Mouse (Mus musculus): ENCODE measurements around the gene Ermap. TPM values are rescaled to one million over a fixed set of nuclear protein-coding genes. Genes with fewer than 3 reads are reported as not detected.
A peak's percentile ranks its signal among the peaks of the same experiment; 100 is the strongest.

The Ermap gene
- polyA plus RNA-seq, 2 experiments, result 191 to 300 TPM

DNA sequence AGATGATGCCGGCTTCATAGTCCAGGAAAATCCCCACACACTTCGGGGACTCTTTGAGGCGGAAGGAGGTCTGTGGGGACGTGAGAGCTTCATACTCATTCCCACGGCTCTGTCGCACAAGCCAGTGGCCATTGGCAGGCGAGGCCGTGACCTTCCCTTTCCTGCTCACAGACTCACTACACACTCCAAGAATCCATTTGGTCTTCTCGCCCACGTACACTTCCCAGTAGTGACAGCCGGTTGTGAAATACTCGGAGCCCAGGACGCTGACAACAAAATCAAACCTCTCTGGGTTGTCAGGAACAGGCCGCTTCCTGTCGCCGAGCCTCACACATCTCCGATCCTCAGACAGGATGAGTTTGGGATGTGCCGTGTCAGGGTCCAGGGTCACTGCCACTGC, 11.5 kb downstream of the Ermap start:
- H3K4me3 ChIP-seq (ENCODE audit: insufficient read depth in 1 of 2, low read depth in 2 of 2, low read length in 2 of 2), result no peak overlapping the region
- no peak for ATAC-seq (ENCODE audit: insufficient read depth)
- H3K9ac ChIP-seq (replicated peaks), result no peak overlapping the region
- no peak for DNase-seq (ENCODE audit: low read depth in 3 of 3, low spot score in 3 of 3)
- H3K27ac ChIP-seq, result no peak overlapping the region
- 72% methylated on average over 18 of the region's 18 CpGs for WGBS (ENCODE audit: insufficient replicate concordance)
- peaks cover 2 to 4% of the 10 kb centered on the region in 2 experiments; a peak in 1 of 4 replicates for H3K4me1 ChIP-seq (replicated peaks; ENCODE audit: control insufficient read depth in 2 of 2, insufficient read depth in 2 of 2, low read length in 1 of 2)
- H3K9me3 ChIP-seq (ENCODE audit: control insufficient read depth, low read length), result no peaks in the 10 kb centered on the region
- TF ChIP-seq CTCF (IDR thresholded peaks at IDR 0.05; ENCODE audit: low read depth) (no peak), EP300 (IDR thresholded peaks at IDR 0.05; ENCODE audit: low read depth) (no peak)
- no peak overlapping the region for H3K4me2 ChIP-seq (ENCODE audit: low read depth)
- no peaks in the 10 kb centered on the region for H3K27me3 ChIP-seq (ENCODE audit: control insufficient read depth, insufficient read depth, low read length)
- H3K36me3 ChIP-seq (replicated peaks; ENCODE audit: control insufficient read depth, insufficient read depth, low read depth), result peaks cover 72% of the 10 kb centered on the region

DNA sequence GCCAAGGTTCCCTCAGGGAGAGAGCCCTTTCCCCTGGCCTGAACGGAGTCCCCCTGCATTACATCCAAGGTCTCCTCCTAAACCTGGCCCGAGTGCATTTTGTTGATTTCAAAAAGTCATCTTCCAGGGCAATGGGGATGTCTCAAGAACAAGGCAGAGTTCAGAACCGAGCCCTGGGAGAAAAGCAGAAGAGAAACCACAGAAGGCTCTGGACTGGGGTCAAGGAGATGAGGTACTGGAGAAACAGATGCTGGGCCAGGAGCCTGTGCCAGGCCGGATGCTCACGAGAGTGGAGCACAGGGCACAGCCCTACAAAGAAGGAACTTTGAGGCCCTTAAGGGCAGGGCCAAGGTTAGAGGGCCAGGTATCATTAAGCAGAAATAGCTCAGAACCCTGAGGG, 12.1 kb downstream of the Ermap start:
- 73% methylated on average over 5 of the region's 5 CpGs for WGBS (ENCODE audit: insufficient replicate concordance)
- Histone ChIP-seq H3K4me1 (replicated peaks; ENCODE audit: control insufficient read depth in 2 of 2, insufficient read depth in 2 of 2, low read length in 1 of 2) (peaks cover 0 to 9% of the 10 kb centered on the region in 2 experiments; a peak in 3 of 4 replicates), H3K4me3 (ENCODE audit: insufficient read depth in 1 of 2, low read depth in 2 of 2, low read length in 2 of 2) (no peak overlapping the region), H3K27me3 (ENCODE audit: control insufficient read depth, insufficient read depth, low read length) (no peaks in the 10 kb centered on the region), H3K27ac (no peak overlapping the region), H3K4me2 (ENCODE audit: low read depth) (no peak overlapping the region), H3K9ac (replicated peaks) (no peak overlapping the region), H3K9me3 (ENCODE audit: control insufficient read depth, low read length) (no peaks in the 10 kb centered on the region), H3K36me3 (replicated peaks; ENCODE audit: control insufficient read depth, insufficient read depth, low read depth) (peaks cover 65% of the 10 kb centered on the region)
- no peak for TF ChIP-seq EP300 (IDR thresholded peaks at IDR 0.05; ENCODE audit: low read depth)
- no peak for TF ChIP-seq CTCF (IDR thresholded peaks at IDR 0.05; ENCODE audit: low read depth)
- ATAC-seq (ENCODE audit: insufficient read depth), result no peak
- DNase-seq (ENCODE audit: low read depth in 3 of 3, low spot score in 3 of 3), result no peak

DNA sequence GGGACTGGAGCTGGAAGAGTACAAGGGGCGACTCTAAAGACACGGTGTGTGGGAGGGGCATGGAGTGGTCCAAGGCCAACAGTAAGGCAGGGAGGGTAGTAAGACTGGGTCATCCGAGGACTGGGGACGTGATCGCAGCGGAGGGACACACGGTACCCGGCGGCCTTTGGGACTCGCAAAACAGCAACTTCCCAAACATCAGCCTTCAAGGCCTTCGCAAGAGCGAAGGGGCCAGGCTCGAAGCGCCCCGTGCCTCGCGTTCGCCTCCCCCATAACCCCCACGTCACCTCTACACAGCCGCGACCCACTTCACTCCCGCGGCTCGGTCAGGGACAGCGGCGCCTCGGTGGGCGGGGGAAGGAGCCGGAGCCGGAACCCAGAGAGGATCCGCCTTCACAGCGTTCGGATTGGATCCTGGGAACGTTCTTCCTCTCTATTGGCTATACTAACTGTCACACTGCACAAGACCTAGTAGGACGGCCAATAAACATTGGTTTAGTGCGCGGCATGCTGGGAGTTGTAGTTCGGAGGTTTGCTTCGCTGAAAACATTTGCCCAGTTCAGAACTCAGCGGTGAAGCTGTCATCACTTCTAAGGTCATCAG, 15.9 kb downstream of the Ermap start, which contains the start of gene Zfp691:
Gene Zfp691 (minus strand): TSS at position 345 of the 603 bp plus-strand sequence.
- peaks cover 32% of the 10 kb centered on the region for H3K36me3 ChIP-seq (replicated peaks; ENCODE audit: control insufficient read depth, insufficient read depth, low read depth)
- WGBS (ENCODE audit: insufficient replicate concordance), result under 1% methylated on average over 38 of the region's 40 CpGs
- no peaks in the 10 kb centered on the region for H3K9me3 ChIP-seq (ENCODE audit: control insufficient read depth, low read length)
- peak within 1 kb of the TSS; percentile 76 for H3K4me2 ChIP-seq (ENCODE audit: low read depth)
- ATAC-seq (ENCODE audit: insufficient read depth) (peak; percentile 99), DNase-seq (ENCODE audit: low read depth in 3 of 3, low spot score in 3 of 3) (peak; percentile 96 to 97 (median 97))
- peak within 1 kb of the TSS; percentile 75 to 82 for H3K4me3 ChIP-seq (ENCODE audit: insufficient read depth in 1 of 2, low read depth in 2 of 2, low read length in 2 of 2)
- peak within 1 kb of the TSS; percentile 40 for H3K27ac ChIP-seq
- H3K4me1 ChIP-seq (replicated peaks; ENCODE audit: control insufficient read depth in 2 of 2, insufficient read depth in 2 of 2, low read length in 1 of 2), result peaks cover 0 to 12% of the 10 kb centered on the region in 2 experiments; a peak in 3 of 4 replicates
- H3K27me3 ChIP-seq (ENCODE audit: control insufficient read depth, insufficient read depth, low read length), result no peaks in the 10 kb centered on the region
- peak within 1 kb of the TSS; percentile 84 for H3K9ac ChIP-seq (replicated peaks)
- TF ChIP-seq CTCF (IDR thresholded peaks at IDR 0.05; ENCODE audit: low read depth), result no peak
- TF ChIP-seq EP300 (IDR thresholded peaks at IDR 0.05; ENCODE audit: low read depth), result no peak

DNA sequence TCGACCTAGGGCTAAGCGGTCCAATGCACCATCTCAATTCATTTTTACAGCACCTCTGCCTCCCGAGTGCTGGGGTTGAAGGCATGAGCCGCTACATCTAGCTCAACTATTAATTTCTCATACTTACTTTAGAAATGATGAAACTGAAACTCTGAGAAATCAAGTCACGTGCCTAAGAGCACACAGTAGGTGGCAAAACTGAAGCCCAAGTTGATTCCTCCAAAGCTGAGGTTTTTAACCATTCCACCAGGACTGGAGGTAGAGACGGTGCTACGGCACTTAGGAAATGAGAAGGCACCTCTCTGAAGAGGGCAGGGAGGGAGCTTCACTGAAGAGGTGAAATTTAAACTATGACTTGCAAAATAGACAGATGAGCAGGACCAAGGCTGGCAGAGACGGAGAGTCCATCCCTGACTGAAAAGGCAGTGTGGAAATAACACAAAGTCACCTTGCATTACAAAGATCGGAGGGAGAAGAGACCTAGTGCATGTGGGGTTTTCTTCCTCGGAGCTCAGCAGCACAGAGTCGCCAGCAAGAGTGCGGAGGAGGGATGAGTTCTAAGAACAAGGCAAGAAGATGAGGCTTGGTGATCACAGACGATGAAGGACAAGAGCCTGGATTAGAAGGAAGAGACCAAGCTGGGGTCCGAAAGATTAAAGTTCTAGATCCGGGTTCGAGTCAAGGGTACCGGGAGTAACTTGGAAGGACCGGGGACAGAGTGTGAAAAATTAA, 16.7 kb downstream of the Ermap start:
- Histone ChIP-seq H3K4me1 (replicated peaks; ENCODE audit: control insufficient read depth in 2 of 2, insufficient read depth in 2 of 2, low read length in 1 of 2) (peaks cover 0 to 10% of the 10 kb centered on the region in 2 experiments; a peak in 3 of 4 replicates), H3K27me3 (ENCODE audit: control insufficient read depth, insufficient read depth, low read length) (no peaks in the 10 kb centered on the region), H3K36me3 (replicated peaks; ENCODE audit: control insufficient read depth, insufficient read depth, low read depth) (peaks cover 24% of the 10 kb centered on the region), H3K4me3 (ENCODE audit: insufficient read depth in 1 of 2, low read depth in 2 of 2, low read length in 2 of 2) (peak overlapping the region; percentile 75 to 82), H3K9me3 (ENCODE audit: control insufficient read depth, low read length) (no peaks in the 10 kb centered on the region), H3K27ac (peak overlapping the region; percentile 40), H3K4me2 (ENCODE audit: low read depth) (peak overlapping the region; percentile 76), H3K9ac (replicated peaks) (peak overlapping the region; percentile 84)
- ATAC-seq (ENCODE audit: insufficient read depth), result no peak
- 24% methylated on average over 18 of the region's 18 CpGs for WGBS (ENCODE audit: insufficient replicate concordance)
- no peak for DNase-seq (ENCODE audit: low read depth in 3 of 3, low spot score in 3 of 3)
- TF ChIP-seq CTCF (IDR thresholded peaks at IDR 0.05; ENCODE audit: low read depth) (no peak), EP300 (IDR thresholded peaks at IDR 0.05; ENCODE audit: low read depth) (no peak)

DNA sequence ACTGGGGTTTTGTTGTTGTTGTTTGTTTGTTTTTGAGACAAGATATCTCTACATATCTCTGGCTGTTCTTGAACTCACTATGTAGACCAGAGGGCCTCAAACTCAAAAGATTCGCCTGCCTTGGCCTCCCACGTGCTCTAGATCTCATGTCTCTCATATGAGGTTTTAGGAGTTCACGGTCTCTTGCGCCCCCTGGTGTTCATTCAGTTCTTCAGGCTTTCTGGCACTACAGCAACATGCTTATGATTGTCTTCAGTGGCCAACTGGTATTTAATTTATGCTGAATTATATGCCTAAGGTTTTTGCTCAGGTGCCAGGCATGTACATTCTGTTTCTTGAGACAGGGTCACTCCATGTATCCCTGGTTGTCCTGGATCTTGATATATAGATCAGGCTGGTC, 22.1 kb downstream of the Ermap start:
- Histone ChIP-seq H3K4me2 (ENCODE audit: low read depth) (no peak overlapping the region), H3K9ac (replicated peaks) (no peak overlapping the region), H3K27me3 (ENCODE audit: control insufficient read depth, insufficient read depth, low read length) (no peaks in the 10 kb centered on the region), H3K4me1 (replicated peaks; ENCODE audit: control insufficient read depth in 2 of 2, insufficient read depth in 2 of 2, low read length in 1 of 2) (peaks cover 0 to 3% of the 10 kb centered on the region in 2 experiments; a peak in 3 of 4 replicates), H3K36me3 (replicated peaks; ENCODE audit: control insufficient read depth, insufficient read depth, low read depth) (peaks cover 4% of the 10 kb centered on the region; the same call in 1 of the 2 replicates), H3K4me3 (ENCODE audit: insufficient read depth in 1 of 2, low read depth in 2 of 2, low read length in 2 of 2) (no peak overlapping the region), H3K9me3 (ENCODE audit: control insufficient read depth, low read length) (no peaks in the 10 kb centered on the region), H3K27ac (no peak overlapping the region)
- 3% methylated on average over 4 of the region's 4 CpGs for WGBS (ENCODE audit: insufficient replicate concordance)
- ATAC-seq (ENCODE audit: insufficient read depth), result peak; percentile 58; the same call in 1 of the 2 replicates
- TF ChIP-seq EP300 (IDR thresholded peaks at IDR 0.05; ENCODE audit: low read depth) (no peak), CTCF (IDR thresholded peaks at IDR 0.05; ENCODE audit: low read depth) (peak; percentile 93)
- DNase-seq (ENCODE audit: low read depth in 3 of 3, low spot score in 3 of 3), result peak; percentile 71 to 78 (median 72)
